Mouse (Mus musculus): Measurements from ENCODE around the gene Zc3h7b.

DNA sequence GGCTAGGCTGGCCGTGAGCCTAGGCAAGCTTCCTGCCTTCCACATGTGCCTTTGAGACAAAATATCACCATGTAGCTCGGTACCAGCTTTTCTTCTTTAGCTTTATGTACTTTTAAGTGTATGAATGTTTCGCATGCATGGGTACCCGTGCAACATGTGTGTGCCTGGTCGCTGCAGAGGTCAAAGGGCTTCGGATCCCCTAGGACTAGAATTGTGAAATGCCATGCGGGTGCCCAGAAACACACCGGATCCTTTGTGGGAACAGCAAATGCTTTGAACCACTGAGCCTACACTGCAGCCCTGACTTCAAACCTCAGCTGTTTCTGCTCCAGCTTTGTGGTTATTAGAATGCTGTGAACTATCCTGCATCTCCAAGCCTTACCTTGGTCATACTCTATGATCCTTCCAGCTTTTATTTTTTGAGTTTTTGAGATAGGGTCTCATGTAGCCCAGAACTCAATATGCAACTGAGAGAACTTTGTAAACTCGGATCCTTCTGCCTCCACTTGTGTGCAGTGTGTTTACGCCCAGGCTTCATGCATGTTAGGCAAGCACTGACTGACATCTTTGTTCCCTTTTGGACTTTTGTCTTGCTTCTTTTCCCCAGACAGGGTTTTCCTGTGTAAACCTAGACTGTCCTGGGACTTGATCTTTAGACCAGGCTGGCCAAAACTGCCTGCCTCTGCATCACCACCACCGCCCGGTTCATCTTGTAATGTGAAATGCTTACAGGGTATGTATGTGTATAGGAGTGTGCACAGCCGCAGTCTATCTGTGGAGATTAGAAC is 42.4 kb upstream of the Zc3h7b start:
- TF ChIP-seq CTCF (IDR thresholded peaks at IDR 0.05; ENCODE audit: extremely low read depth, insufficient read depth, insufficient read length, insufficient replicate concordance) = no peak
- TF ChIP-seq POLR2A (IDR thresholded peaks at IDR 0.05; ENCODE audit: low read depth, low read length) = no peak

Data from spleen, adult 2 months (tissue).